Mouse (Mus musculus) lung, postnatal 36 days (tissue): ENCODE results near the gene Thsd4.

ENCODE experiments used
- DNase-seq: peaks from one replicate; pipeline ENCODE4 v3.0.0; 2022; ENCODE audit warnings: mixed read lengths

Gene Thsd4

DNA sequence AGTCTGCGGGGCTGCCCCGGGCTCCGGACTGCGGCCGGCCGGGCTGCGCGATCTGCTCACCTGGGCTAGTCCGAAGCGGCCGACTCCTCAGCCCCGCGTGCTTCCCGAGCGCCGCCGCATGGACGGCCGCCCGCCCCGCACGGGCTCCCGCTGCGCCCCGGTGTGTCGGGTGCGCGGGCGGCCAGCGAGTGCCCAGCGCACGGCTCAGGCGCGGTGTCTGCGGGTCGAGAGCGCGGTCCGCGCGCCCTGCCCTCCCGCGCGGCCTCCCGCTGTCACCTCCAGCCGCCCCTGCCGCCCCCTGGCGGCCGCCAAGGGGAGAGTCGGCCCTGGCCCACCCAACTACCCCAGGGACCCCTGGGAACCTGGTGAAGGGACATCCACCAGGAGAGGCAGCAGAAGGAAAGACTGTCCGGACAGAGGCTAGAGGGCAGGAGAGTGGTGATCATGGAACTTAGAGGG, at the start of gene Thsd4:
Thsd4 (minus strand) TSS at position 241 of the 459 bp plus-strand sequence.
- DNase-seq: peak; percentile 64

GRCm38 (mm10) chr9:60571041-60571440, 49.2 kb upstream of the Thsd4 start:
- DNase-seq: no peak

GRCm38 (mm10) chr9:60569366-60569765, 47.5 kb upstream of the Thsd4 start:
- no peak for DNase-seq

DNA sequence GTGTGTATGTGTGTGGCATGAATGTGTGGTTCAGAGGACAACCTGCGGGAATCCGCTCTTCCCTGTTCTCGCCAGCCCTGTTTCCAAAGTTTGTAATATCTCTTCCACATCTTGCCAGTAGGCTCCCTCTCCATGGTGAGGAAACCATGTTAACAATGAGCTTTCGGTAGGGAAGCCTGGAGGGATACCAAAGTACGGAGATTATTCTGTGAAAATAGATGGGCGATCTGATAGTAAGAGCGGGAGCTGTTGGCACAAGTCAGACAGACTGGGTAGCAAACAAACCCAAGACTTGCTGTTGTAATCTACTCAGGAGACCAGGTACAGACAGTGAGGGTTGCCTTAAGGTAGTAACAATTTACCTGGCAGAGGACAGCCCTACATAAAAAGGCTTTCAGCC, 42.0 kb upstream of the Thsd4 start:
- DNase-seq: no peak

DNA sequence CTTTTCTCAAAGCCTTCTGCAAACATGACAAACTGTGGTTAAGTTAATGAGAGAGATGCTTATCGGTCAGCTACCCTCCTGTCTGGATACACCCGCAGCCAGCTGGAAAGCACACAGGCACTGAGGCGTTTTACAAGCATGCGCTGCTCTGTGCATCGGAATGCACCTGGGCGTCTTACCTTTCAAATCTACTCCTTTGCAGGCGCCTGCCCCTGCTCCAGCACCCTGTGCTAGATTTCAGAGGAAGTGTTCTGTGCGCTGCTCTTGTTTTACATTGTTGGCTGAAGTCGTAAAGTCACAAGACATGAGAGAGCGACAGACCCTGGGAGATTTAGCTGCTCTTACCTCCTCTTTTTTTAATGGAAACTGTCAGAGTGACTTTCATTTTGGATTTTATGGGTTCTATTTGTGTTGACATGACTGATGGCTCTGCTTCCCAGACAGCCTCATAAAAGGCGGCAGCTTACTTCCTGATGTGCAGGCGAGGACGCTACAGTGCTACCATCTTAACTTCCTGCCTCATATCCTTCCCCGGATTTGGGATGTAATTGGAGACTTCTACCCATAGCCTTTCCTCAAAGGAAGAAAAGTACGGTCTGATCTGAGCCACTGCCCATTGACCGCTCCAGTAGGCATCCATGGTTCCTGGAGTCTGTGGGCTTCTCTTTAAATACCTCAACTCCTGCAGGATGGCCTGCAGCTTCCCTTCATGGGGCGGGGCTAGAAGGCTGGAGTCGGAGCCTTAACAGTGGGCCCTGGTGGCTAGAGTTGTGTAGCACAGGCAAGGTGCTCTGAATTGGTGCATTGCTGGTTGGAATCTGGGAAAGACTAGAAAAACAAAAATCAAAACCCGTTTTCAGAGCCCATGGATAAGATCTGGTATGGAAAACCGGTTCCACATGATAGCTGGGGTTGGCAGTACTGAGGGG, 40.9 kb upstream of the Thsd4 start:
- DNase-seq: peak; percentile 36

DNA sequence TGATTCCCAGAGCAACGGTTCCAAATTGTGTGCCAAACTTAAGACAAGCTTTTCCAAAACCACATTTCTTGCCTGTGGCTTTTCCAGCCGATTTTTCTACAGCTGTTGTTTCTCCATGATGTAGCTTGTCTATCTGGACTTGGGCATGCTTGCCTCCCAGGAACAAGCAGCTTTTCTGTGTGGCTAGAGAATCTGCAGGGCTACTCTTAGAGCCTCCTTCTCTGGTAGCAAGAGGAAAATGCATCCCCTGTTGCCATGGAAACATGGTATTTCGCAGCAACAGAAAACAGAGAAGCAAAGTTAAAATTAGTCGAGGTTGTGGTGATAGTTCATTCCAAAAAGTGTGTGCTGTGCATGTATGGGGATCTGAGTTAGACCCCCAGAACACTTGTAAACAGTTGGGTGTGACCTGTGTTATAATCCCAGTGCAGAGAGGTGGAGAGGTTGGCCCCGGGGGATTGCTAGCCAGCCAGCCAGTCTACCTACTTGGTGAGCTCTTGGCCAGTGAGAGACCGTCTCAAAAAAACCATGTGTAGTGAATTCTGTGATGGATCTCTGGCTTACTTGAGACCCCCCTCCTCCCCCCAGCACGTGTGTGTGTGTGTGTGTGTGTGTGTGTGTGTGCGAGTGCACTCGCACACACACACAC, 39.9 kb upstream of the Thsd4 start:
- no peak for DNase-seq

DNA sequence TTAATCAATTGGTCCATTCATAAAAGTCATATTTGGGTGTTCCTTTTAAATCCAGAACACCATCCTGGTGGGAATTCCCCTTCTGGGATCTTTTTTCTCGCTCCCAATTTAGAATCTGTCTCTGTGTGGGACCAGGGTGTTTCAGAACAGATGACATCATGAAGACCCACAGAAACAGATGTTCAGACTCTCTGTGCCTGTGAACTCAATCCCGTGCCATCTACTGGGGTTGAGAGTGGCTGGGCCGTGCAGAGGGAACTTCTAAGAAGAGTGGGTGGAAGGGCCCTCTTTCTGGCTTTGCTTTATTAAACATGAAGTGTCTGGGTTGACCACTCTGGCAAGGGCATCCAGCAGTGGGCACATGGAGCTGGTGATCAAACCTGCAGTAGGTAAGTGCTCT, 36.7 kb upstream of the Thsd4 start:
- DNase-seq: no peak

DNA sequence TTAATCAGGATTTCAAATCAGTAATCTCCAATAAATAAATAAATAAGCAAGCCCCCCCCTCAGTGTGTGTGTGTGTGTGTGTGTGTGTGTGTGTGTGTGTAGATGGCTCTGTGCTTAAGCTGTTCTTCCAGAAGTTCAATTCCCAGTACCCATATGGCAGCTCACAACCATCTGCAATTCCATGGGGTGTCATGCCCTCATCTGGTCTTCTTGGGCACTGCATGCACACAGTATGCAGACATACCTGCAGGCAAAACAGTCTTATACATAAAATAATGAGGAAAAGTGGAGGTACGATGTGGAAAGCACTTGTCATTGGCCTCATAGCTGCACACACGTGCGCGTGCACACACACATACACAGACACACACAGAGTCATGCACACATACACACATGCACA, 29.4 kb upstream of the Thsd4 start:
- DNase-seq: no peak

GRCm38 (mm10) chr9:60548182-60548581, 26.3 kb upstream of the Thsd4 start:
- DNase-seq: peak; percentile 84

- DNase-seq: no peak
Observed at GRCm38 (mm10) chr9:60546169-60546568, 24.3 kb upstream of the Thsd4 start.

- DNase-seq: peak; percentile 66
Observed at GRCm38 (mm10) chr9:60545361-60546096, 23.7 kb upstream of the Thsd4 start.

- peak; percentile 44 for DNase-seq
Observed at GRCm38 (mm10) chr9:60543422-60544015, 21.7 kb upstream of the Thsd4 start.

- DNase-seq: no peak
Observed at GRCm38 (mm10) chr9:60530310-60530709, 8.5 kb upstream of the Thsd4 start.

- peak; percentile 67 for DNase-seq
Observed at GRCm38 (mm10) chr9:60529348-60530243, 7.8 kb upstream of the Thsd4 start.

- no peak for DNase-seq
Observed at GRCm38 (mm10) chr9:60528269-60528668, 6.4 kb upstream of the Thsd4 start.

DNA sequence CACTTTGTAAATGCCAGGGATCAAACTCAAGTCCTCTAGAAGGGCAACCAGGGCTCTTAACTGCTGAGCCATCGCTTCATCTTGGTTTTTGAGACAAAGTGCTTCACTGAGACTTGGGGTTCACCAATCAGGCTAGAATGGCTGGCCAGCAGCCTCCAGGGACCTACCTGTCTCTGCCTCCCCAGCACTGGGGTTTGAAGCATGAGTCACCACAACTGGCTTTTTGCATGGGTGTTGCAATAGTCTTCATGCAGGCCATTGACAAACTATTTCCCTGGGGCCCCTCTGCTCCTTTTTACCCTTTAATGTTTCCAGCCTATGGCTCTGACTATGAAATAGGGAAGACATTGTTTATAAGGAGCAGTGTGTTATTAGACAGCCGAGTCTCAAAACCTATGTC, 6.0 kb upstream of the Thsd4 start:
- DNase-seq: no peak

DNA sequence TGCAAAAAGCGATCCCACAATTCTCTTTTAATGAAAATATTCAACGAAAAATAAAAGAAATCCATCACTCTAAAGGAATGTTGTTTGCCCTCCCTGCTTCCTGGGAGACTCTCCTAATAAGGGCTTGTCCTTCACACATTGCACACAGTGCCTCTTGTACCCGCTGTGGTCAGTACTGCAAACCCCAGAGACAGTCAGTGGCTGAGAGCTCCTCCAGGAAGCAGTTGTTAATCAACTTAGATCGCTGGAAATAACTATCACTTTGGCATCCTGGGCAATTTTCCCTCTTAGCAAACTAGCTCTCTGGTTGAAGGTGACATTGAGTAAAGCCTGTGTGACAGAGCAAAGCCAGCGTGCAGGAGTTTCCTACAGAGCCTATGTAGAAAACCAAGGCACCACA, 5.2 kb upstream of the Thsd4 start:
- peak; percentile 55 for DNase-seq

- no peak for DNase-seq
Observed at GRCm38 (mm10) chr9:60526195-60526594, 4.3 kb upstream of the Thsd4 start.

GRCm38 (mm10) chr9:60521143-60521542, 703 bp downstream of the Thsd4 start:
- DNase-seq: no peak

DNA sequence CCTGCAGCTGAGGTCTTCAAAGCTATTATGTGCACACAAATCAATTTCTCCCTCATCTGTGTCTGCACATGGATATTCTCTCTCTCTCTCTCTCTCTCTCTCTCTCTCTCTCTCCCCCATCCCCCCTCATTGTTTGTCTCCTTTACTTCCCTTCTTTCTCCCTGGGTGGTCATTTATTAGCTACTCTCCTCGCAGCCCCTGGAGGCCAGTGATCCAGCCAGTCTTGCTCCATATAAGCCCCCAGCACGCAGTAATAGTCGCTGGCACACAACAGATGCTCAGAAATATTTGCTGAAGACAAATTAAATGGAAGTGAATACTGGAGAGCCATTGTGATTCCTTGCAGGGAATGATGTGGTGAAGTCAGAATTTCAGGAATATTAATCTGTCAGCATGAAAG, 2.2 kb downstream of the Thsd4 start:
- no peak for DNase-seq

GRCm38 (mm10) chr9:60518216-60518615, 3.6 kb downstream of the Thsd4 start:
- peak; percentile 64 for DNase-seq

GRCm38 (mm10) chr9:60517148-60517547, 4.7 kb downstream of the Thsd4 start:
- DNase-seq: no peak
